Mouse (Mus musculus) spleen, adult 2 months (tissue): ENCODE measurements around the gene Gsto1.

Source experiments
- CTCF ChIP-seq: fragments of 200-500 bp; IDR thresholded peaks from 2 replicates; pipeline ENCODE4 v1.5.1; 2011; ENCODE audit warnings: mild to moderate bottlenecking, inconsistent platforms; ENCODE audit not compliant: insufficient read depth, insufficient read length, insufficient replicate concordance; ENCODE audit errors: extremely low read depth
- POLR2A ChIP-seq: fragments of 200-500 bp; IDR thresholded peaks from 2 replicates; pipeline ENCODE4 v1.6.1; 2011; ENCODE audit warnings: low read depth, low read length, inconsistent platforms

DNA sequence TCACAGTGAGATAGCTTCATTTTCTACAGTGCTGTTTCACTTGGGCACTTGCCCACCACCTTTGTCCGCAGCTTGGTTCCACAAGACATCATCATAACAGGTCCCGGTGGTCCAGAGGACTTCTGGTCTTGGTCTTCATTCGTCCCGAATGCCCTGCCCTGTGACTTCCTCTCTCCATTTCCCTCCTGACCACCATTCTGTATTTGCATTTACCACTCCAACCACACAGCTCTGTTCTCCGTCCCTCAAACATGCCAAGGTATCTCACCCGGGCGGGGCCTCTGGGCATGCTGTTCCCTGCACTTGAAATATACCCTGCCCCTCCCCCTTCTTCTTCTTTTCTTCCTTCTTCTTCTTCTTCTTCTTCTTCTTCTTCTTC, 33.3 kb upstream of the Gsto1 start:
- no peak for TF ChIP-seq CTCF
- TF ChIP-seq POLR2A: no peak
